Mouse (Mus musculus): ENCODE data around the gene Gm21874. TPM values are rescaled to one million over a fixed set of nuclear protein-coding genes. Genes with fewer than 3 reads are reported as not detected.

Gene Gm21874
- polyA plus RNA-seq (2017; shearing (Covaris generic)): not detected

DNA sequence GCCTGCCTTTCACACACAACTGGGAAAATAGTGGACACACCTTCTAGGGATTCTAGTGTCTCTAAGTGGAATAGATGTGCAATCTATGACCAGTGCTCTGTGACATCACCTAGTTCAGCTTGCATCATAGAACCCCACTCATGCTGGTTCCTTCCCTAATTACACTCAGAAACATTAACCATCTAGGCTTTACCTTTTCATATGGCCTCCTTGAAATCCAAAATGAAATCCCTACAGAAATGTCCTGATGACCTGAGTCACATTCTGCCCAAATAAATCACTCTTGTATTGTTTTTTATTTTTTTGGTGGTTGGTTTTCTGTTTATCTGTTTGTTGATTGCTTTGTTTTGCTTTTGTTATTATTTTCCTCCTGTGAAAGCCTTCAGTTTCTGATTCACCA is at the start of gene Gm21874:
Gene Gm21874 (minus strand): TSS at position 101 of the 400 bp plus-strand sequence.

Other genes with a start within 250 kb of the Gm21874 start
- not detected for gene Gm21721, start 214.0 kb downstream of the Gm21874 start, polyA plus RNA-seq (2017; shearing (Covaris generic))
- gene Gm21812, start 69.0 kb downstream of the Gm21874 start, polyA plus RNA-seq (2017; shearing (Covaris generic)): not detected